Mouse (Mus musculus): ENCODE results near the gene Gm11037. TPM values are rescaled to one million over a fixed set of nuclear protein-coding genes. Genes with fewer than 3 reads are reported as not detected.

The Gm11037 gene
- polyA plus RNA-seq, 1 experiment from 2014 or later, result not detected

GRCm38 (mm10) chr2:131149254-131149578, 15.9 kb downstream of the Gm11037 start:
- WGBS, result 96% methylated on average over 3 of the region's 3 CpGs
- Histone ChIP-seq H3K9me3 (ENCODE audit: control insufficient read depth, low read length) (no peaks in the 10 kb centered on the region), H3K27me3 (ENCODE audit: control insufficient read depth, insufficient read depth, low read length) (no peaks in the 10 kb centered on the region), H3K4me3 (replicated peaks; ENCODE audit: low read depth, low read length) (no peak overlapping the region), H3K9ac (replicated peaks; ENCODE audit: low read length) (no peak overlapping the region), H3K4me2 (ENCODE audit: low read length) (no peak overlapping the region), H3K36me3 (ENCODE audit: control insufficient read depth, insufficient read depth, low read length) (peaks cover 81% of the 10 kb centered on the region), H3K27ac (replicated peaks; ENCODE audit: low read depth, low read length) (no peak overlapping the region), H3K4me1 (ENCODE audit: control insufficient read depth, insufficient read depth, low read length) (no peaks in the 10 kb centered on the region)
- ATAC-seq (ENCODE audit: low FRiP score, low TSS enrichment), result no peak
- no peak for DNase-seq

- Histone ChIP-seq H3K4me3 (replicated peaks; ENCODE audit: low read depth, low read length) (no peak overlapping the region), H3K9me3 (ENCODE audit: control insufficient read depth, low read length) (no peaks in the 10 kb centered on the region), H3K9ac (replicated peaks; ENCODE audit: low read length) (no peak overlapping the region), H3K4me1 (ENCODE audit: control insufficient read depth, insufficient read depth, low read length) (peaks cover 8% of the 10 kb centered on the region; the same call in 1 of the 2 replicates), H3K27me3 (ENCODE audit: control insufficient read depth, insufficient read depth, low read length) (no peaks in the 10 kb centered on the region), H3K27ac (replicated peaks; ENCODE audit: low read depth, low read length) (no peak overlapping the region), H3K4me2 (ENCODE audit: low read length) (no peak overlapping the region), H3K36me3 (ENCODE audit: control insufficient read depth, insufficient read depth, low read length) (peaks cover 59% of the 10 kb centered on the region)
- ATAC-seq (ENCODE audit: low FRiP score, low TSS enrichment) (no peak), DNase-seq (no peak)
- 94% methylated on average over 7 of the region's 7 CpGs for WGBS
These were observed 19.0 kb downstream of the Gm11037 start for GRCm38 (mm10) chr2:131152166-131152730.

- Histone ChIP-seq H3K4me2 (ENCODE audit: low read length) (no peak overlapping the region), H3K27me3 (ENCODE audit: control insufficient read depth, insufficient read depth, low read length) (no peaks in the 10 kb centered on the region), H3K9ac (replicated peaks; ENCODE audit: low read length) (no peak overlapping the region), H3K9me3 (ENCODE audit: control insufficient read depth, low read length) (no peaks in the 10 kb centered on the region), H3K4me3 (replicated peaks; ENCODE audit: low read depth, low read length) (no peak overlapping the region), H3K27ac (replicated peaks; ENCODE audit: low read depth, low read length) (no peak overlapping the region), H3K36me3 (ENCODE audit: control insufficient read depth, insufficient read depth, low read length) (peaks cover 41% of the 10 kb centered on the region), H3K4me1 (ENCODE audit: control insufficient read depth, insufficient read depth, low read length) (peaks cover 25% of the 10 kb centered on the region)
- 91% methylated on average over 4 of the region's 4 CpGs for WGBS
- DNase-seq (no peak), ATAC-seq (ENCODE audit: low FRiP score, low TSS enrichment) (no peak)
These were observed 20.7 kb downstream of the Gm11037 start for GRCm38 (mm10) chr2:131154036-131154435.

GRCm38 (mm10) chr2:131156987-131157386, 23.7 kb downstream of the Gm11037 start:
- Histone ChIP-seq H3K27me3 (ENCODE audit: control insufficient read depth, insufficient read depth, low read length) (no peaks in the 10 kb centered on the region), H3K9ac (replicated peaks; ENCODE audit: low read length) (no peak overlapping the region), H3K4me2 (ENCODE audit: low read length) (no peak overlapping the region), H3K9me3 (ENCODE audit: control insufficient read depth, low read length) (no peaks in the 10 kb centered on the region), H3K4me1 (ENCODE audit: control insufficient read depth, insufficient read depth, low read length) (peaks cover 32% of the 10 kb centered on the region), H3K4me3 (replicated peaks; ENCODE audit: low read depth, low read length) (no peak overlapping the region), H3K36me3 (ENCODE audit: control insufficient read depth, insufficient read depth, low read length) (peaks cover 19% of the 10 kb centered on the region), H3K27ac (replicated peaks; ENCODE audit: low read depth, low read length) (no peak overlapping the region)
- DNase-seq (no peak), ATAC-seq (ENCODE audit: low FRiP score, low TSS enrichment) (no peak)
- WGBS, result 92% methylated on average over 7 of the region's 7 CpGs

- peak; percentile 76 for ATAC-seq (ENCODE audit: low FRiP score, low TSS enrichment)
- peak; percentile 65 for DNase-seq
- peaks cover 32% of the 10 kb centered on the region for H3K4me1 ChIP-seq (ENCODE audit: control insufficient read depth, insufficient read depth, low read length)
These were observed 26.2 kb downstream of the Gm11037 start for GRCm38 (mm10) chr2:131159491-131159910.

GRCm38 (mm10) chr2:131159938-131160581, 26.8 kb downstream of the Gm11037 start, which contains the start of gene 1700037H04Rik:
Gene 1700037H04Rik (minus strand): TSS chr2:131160081.
- peak within 1 kb of the TSS; percentile 97 for H3K27ac ChIP-seq (replicated peaks; ENCODE audit: low read depth, low read length)
- H3K4me2 ChIP-seq (ENCODE audit: low read length), result peak within 1 kb of the TSS; percentile 88
- no peaks in the 10 kb centered on the region for H3K27me3 ChIP-seq (ENCODE audit: control insufficient read depth, insufficient read depth, low read length)
- H3K9ac ChIP-seq (replicated peaks; ENCODE audit: low read length), result peak within 1 kb of the TSS; percentile 81
- peaks cover 4% of the 10 kb centered on the region; the same call in 1 of the 2 replicates for H3K36me3 ChIP-seq (ENCODE audit: control insufficient read depth, insufficient read depth, low read length)
- no peaks in the 10 kb centered on the region for H3K9me3 ChIP-seq (ENCODE audit: control insufficient read depth, low read length)
- WGBS, result under 1% methylated on average over 54 of the region's 54 CpGs
- H3K4me1 ChIP-seq (ENCODE audit: control insufficient read depth, insufficient read depth, low read length), result peaks cover 32% of the 10 kb centered on the region
- ATAC-seq (ENCODE audit: low FRiP score, low TSS enrichment), result peak; percentile 97
- H3K4me3 ChIP-seq (replicated peaks; ENCODE audit: low read depth, low read length), result peak within 1 kb of the TSS; percentile 77
- DNase-seq, result peak; percentile 99

More at GRCm38 (mm10) chr2:131159491-131159910, 26.2 kb downstream of the Gm11037 start:
- H3K27me3 ChIP-seq (ENCODE audit: control insufficient read depth, insufficient read depth, low read length), result no peaks in the 10 kb centered on the region
- under 1% methylated on average over 18 of the region's 18 CpGs for WGBS
- peak overlapping the region; percentile 74 for H3K4me2 ChIP-seq (ENCODE audit: low read length)
- H3K36me3 ChIP-seq (ENCODE audit: control insufficient read depth, insufficient read depth, low read length), result peaks cover 8% of the 10 kb centered on the region; the same call in 1 of the 2 replicates
- H3K4me3 ChIP-seq (replicated peaks; ENCODE audit: low read depth, low read length), result peak overlapping the region; percentile 77
- no peaks in the 10 kb centered on the region for H3K9me3 ChIP-seq (ENCODE audit: control insufficient read depth, low read length)
- peak overlapping the region; percentile 81 for H3K9ac ChIP-seq (replicated peaks; ENCODE audit: low read length)
- peak overlapping the region; percentile 83 for H3K27ac ChIP-seq (replicated peaks; ENCODE audit: low read depth, low read length)

GRCm38 (mm10) chr2:131160671-131161111, 27.4 kb downstream of the Gm11037 start:
- Histone ChIP-seq H3K4me1 (ENCODE audit: control insufficient read depth, insufficient read depth, low read length) (peaks cover 32% of the 10 kb centered on the region), H3K9ac (replicated peaks; ENCODE audit: low read length) (peak overlapping the region; percentile 76), H3K9me3 (ENCODE audit: control insufficient read depth, low read length) (no peaks in the 10 kb centered on the region), H3K4me2 (ENCODE audit: low read length) (peak overlapping the region; percentile 88), H3K4me3 (replicated peaks; ENCODE audit: low read depth, low read length) (peak overlapping the region; percentile 77), H3K36me3 (ENCODE audit: control insufficient read depth, insufficient read depth, low read length) (no peaks in the 10 kb centered on the region), H3K27ac (replicated peaks; ENCODE audit: low read depth, low read length) (peak overlapping the region; percentile 97), H3K27me3 (ENCODE audit: control insufficient read depth, insufficient read depth, low read length) (no peaks in the 10 kb centered on the region)
- under 1% methylated on average over 17 of the region's 17 CpGs for WGBS
- DNase-seq (no peak), ATAC-seq (ENCODE audit: low FRiP score, low TSS enrichment) (no peak)

GRCm38 (mm10) chr2:131163924-131164323, 30.6 kb downstream of the Gm11037 start:
- Histone ChIP-seq H3K4me3 (replicated peaks; ENCODE audit: low read depth, low read length) (no peak overlapping the region), H3K36me3 (ENCODE audit: control insufficient read depth, insufficient read depth, low read length) (no peaks in the 10 kb centered on the region), H3K4me1 (ENCODE audit: control insufficient read depth, insufficient read depth, low read length) (peaks cover 13% of the 10 kb centered on the region), H3K27me3 (ENCODE audit: control insufficient read depth, insufficient read depth, low read length) (no peaks in the 10 kb centered on the region), H3K9me3 (ENCODE audit: control insufficient read depth, low read length) (no peaks in the 10 kb centered on the region), H3K9ac (replicated peaks; ENCODE audit: low read length) (no peak overlapping the region), H3K27ac (replicated peaks; ENCODE audit: low read depth, low read length) (no peak overlapping the region), H3K4me2 (ENCODE audit: low read length) (no peak overlapping the region)
- DNase-seq (no peak), ATAC-seq (ENCODE audit: low FRiP score, low TSS enrichment) (no peak)
- WGBS, result 80% methylated on average over 7 of the region's 7 CpGs

- Histone ChIP-seq H3K9ac (replicated peaks; ENCODE audit: low read length) (no peak overlapping the region), H3K36me3 (ENCODE audit: control insufficient read depth, insufficient read depth, low read length) (peaks cover 5% of the 10 kb centered on the region; the same call in 1 of the 2 replicates), H3K4me2 (ENCODE audit: low read length) (no peak overlapping the region), H3K27me3 (ENCODE audit: control insufficient read depth, insufficient read depth, low read length) (0 out of 2 replicates have a peak, but pooled peaks cover 4% of the 10 kb centered on the region), H3K9me3 (ENCODE audit: control insufficient read depth, low read length) (no peaks in the 10 kb centered on the region), H3K27ac (replicated peaks; ENCODE audit: low read depth, low read length) (no peak overlapping the region), H3K4me1 (ENCODE audit: control insufficient read depth, insufficient read depth, low read length) (0 out of 2 replicates have a peak, but pooled peaks cover 6% of the 10 kb centered on the region), H3K4me3 (replicated peaks; ENCODE audit: low read depth, low read length) (no peak overlapping the region)
- ATAC-seq (ENCODE audit: low FRiP score, low TSS enrichment) (no peak), DNase-seq (no peak)
- 83% methylated on average over 2 of the region's 2 CpGs for WGBS
These were observed 32.9 kb downstream of the Gm11037 start for GRCm38 (mm10) chr2:131166172-131166571.
